Mouse (Mus musculus) midbrain, embryonic 11.5 days (tissue): ENCODE results near the gene Bcl2l10. TPM values are rescaled to one million over a fixed set of nuclear protein-coding genes. Genes with fewer than 3 reads are reported as not detected.

ENCODE experiments used
- ATAC-seq: fragments of 200-750 bp; cut with Nextera tagmentation; 2 replicates; pipeline ENCODE4 v1.8.0; 2017; ENCODE audit warnings: moderate TSS enrichment, moderate library complexity; ENCODE audit not compliant: low FRiP score
- DNase-seq: peaks from one replicate; pipeline ENCODE4 v3.0.0; 2015; ENCODE audit warnings: low spot score; ENCODE audit errors: missing footprints
- H3K27ac ChIP-seq: fragments of 300-500 bp; sonication (generic); 2 replicates; pipeline ENCODE4 v1.5.1; 2014; ENCODE audit warnings: low read depth, low read length
- H3K27me3 ChIP-seq: fragments of 300-500 bp; sonication (generic); 2 replicates; pipeline ENCODE4 v1.6.1; 2014; ENCODE audit warnings: mild to moderate bottlenecking, low read length, moderate library complexity, mixed read lengths; ENCODE audit not compliant: control insufficient read depth, insufficient read depth
- H3K36me3 ChIP-seq: fragments of 300-500 bp; sonication (generic); 2 replicates; pipeline ENCODE4 v1.6.1; 2014; ENCODE audit warnings: mild to moderate bottlenecking, low read length, moderate library complexity, mixed read lengths; ENCODE audit not compliant: control insufficient read depth, insufficient read depth
- H3K4me1 ChIP-seq: fragments of 300-500 bp; sonication (generic); 2 replicates; pipeline ENCODE4 v1.6.1; 2014; ENCODE audit warnings: low read length; ENCODE audit not compliant: control insufficient read depth, insufficient read depth
- H3K4me2 ChIP-seq: fragments of 300-500 bp; sonication (generic); 2 replicates; pipeline ENCODE4 v1.6.1; 2014; ENCODE audit warnings: mild to moderate bottlenecking, moderate library complexity
- H3K4me3 ChIP-seq: fragments of 300-500 bp; sonication (generic); 2 replicates; pipeline ENCODE4 v1.5.1; 2014; ENCODE audit warnings: low read depth, low read length
- H3K9ac ChIP-seq: fragments of 300-500 bp; sonication (generic); 2 replicates; pipeline ENCODE4 v1.6.1; 2014; ENCODE audit warnings: low read length
- H3K9me3 ChIP-seq: fragments of 300-500 bp; sonication (generic); 2 replicates; pipeline ENCODE4 v1.6.1; 2016; ENCODE audit warnings: low read length; ENCODE audit not compliant: control insufficient read depth
- WGBS: fragments of 180-500 bp; shearing (Covaris S2); extraction: QIAGEN DNeasy Blood & Tissue Kit; methylation state at CpG from one replicate; pipeline ENCODE4 v1.1.7; 2014; 5-methylcytosine and 5-hydroxymethylcytosine counted together
- polyA plus RNA-seq: library from polyadenylated mRNA; unstranded; fragments of >200 nt; fragmentation: Nextera tagmentation; extraction: Ambion mirVana; gene quantifications from 2 replicates; pipeline ENCODE4 v1.2.1, GENCODE M21; 2014

Gene Bcl2l10
- polyA plus RNA-seq, 1 experiment from 2014 or later: not detected

DNA sequence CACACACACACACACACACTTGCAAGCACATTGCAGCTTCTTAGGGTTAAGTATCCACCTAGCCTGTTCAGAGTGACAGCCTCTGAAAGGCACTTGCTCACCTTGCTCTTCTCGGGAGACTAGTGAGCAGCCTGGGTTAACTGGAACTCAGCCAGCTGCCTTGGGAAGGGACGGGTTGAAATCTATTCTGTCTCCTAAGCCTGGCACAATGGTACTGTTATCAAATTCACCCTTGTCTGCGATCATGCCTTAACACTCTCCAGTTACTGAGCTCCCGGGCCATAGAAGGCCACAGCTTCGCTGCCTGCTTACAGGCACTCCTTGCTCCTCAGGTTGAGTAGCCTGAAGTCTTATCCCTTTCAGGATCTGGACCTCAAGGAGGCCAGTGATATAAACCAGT, 53.1 kb downstream of the Bcl2l10 start:
- H3K36me3 ChIP-seq: peaks cover 9% of the 10 kb centered on the region
- H3K27ac ChIP-seq: no peak overlapping the region
- no peak overlapping the region for H3K9ac ChIP-seq
- H3K27me3 ChIP-seq: no peaks in the 10 kb centered on the region
- ATAC-seq (no peak), DNase-seq (peak; percentile 78)
- no peak overlapping the region for H3K4me3 ChIP-seq
- no peak overlapping the region for H3K4me2 ChIP-seq
- WGBS: 91% methylated on average over 5 of the region's 5 CpGs
- H3K4me1 ChIP-seq: no peaks in the 10 kb centered on the region
- H3K9me3 ChIP-seq: no peaks in the 10 kb centered on the region

Other genes with a start within 250 kb of the Bcl2l10 start
- gene Myo5c, start 115.7 kb upstream of the Bcl2l10 start, polyA plus RNA-seq: 0.40 and 0.56 TPM in 2 replicates
- 33.1 and 34.4 TPM in 2 replicates for gene Gnb5, start 41.5 kb upstream of the Bcl2l10 start, polyA plus RNA-seq
- gene Mapk6, start 62.2 kb downstream of the Bcl2l10 start, polyA plus RNA-seq: 193 and 199 TPM in 2 replicates
- 45.2 and 49.9 TPM in 2 replicates for gene Leo1, start 93.8 kb downstream of the Bcl2l10 start, polyA plus RNA-seq
- gene Tmod3, start 211.9 kb downstream of the Bcl2l10 start, polyA plus RNA-seq: 97.4 and 105 TPM in 2 replicates